Mouse (Mus musculus): ENCODE data around the gene Atm.

GRCm38 (mm10) chr9:53572516-53573307 lies 36.2 kb upstream of the Atm start:
- TF ChIP-seq POLR2A (IDR thresholded peaks at IDR 0.05; ENCODE audit: insufficient read depth, low read depth, low read length) (no peak), CTCF (IDR thresholded peaks at IDR 0.05; ENCODE audit: insufficient read depth, low read depth, low read length) (no peak)

Data from olfactory bulb, adult 2 months (tissue).